Mouse (Mus musculus) layer of hippocampus, adult 8-10 months (tissue): ENCODE results near the gene Rassf7. TPM values are rescaled to one million over a fixed set of nuclear protein-coding genes. Genes with fewer than 3 reads are reported as not detected.

Source experiments
- microRNA-seq, 2 experiments: library from miRNA; unstranded; fragments of <30 nt; microRNA quantifications; one replicate each; pipeline ENCODE4 v1.2.0; 2022
- total RNA-seq, 4 experiments: library from RNA; stranded (reverse); gene quantifications; 2 replicates each; pipeline ENCODE4 v1.2.4; 2022

Rassf7 gene
- total RNA-seq, 4 experiments from 2014 or later = 0.71 to 2.0 (median 1.00) TPM

Small RNAs within 50 kb of the gene (microRNA-seq; reads per million reads assigned to microRNA genes)
- gene Mir210 = 26.5 to 125 reads per million in 2 experiments

Other genes with a start within 250 kb of the Rassf7 start
- 1 to 10 TPM; 2.5 to 5.1 (median 2.7) TPM for gene Ifitm1, start 248.6 kb upstream of the Rassf7 start, total RNA-seq
- 10 to 100 TPM in 3 of 4 experiments, 1 to 10 TPM in 1; 9.0 to 40.6 (median 20.8) TPM for gene Ifitm3, start 205.1 kb upstream of the Rassf7 start, total RNA-seq
- 1 to 10 TPM in 1 of 4 experiments, not detected in 3; 1.1 TPM for gene Ifitm6, start 197.9 kb upstream of the Rassf7 start, total RNA-seq
- gene Gm17387, start 186.7 kb upstream of the Rassf7 start, total RNA-seq = not detected
- gene B4galnt4, start 154.8 kb upstream of the Rassf7 start, total RNA-seq = 10 to 100 TPM; 72.5 to 87.3 (median 78.8) TPM
- gene Pkp3, start 137.6 kb upstream of the Rassf7 start, total RNA-seq = not detected
- gene Sigirr, start 115.3 kb upstream of the Rassf7 start, total RNA-seq = 1 to 10 TPM; 2.6 to 3.1 (median 2.9) TPM
- not detected for gene Ano9, start 98.1 kb upstream of the Rassf7 start, total RNA-seq
- 10 to 100 TPM; 39.5 to 57.5 (median 54.0) TPM for gene Ptdss2, start 93.5 kb upstream of the Rassf7 start, total RNA-seq
- gene Rnh1, start 43.0 kb upstream of the Rassf7 start, total RNA-seq = 10 to 100 TPM; 37.5 to 49.4 (median 42.2) TPM
- 100 to 1,000 TPM; 181 to 211 (median 191) TPM for gene Hras, start 21.9 kb upstream of the Rassf7 start, total RNA-seq
- gene Lrrc56, start 21.7 kb upstream of the Rassf7 start, total RNA-seq = 1 to 10 TPM; 3.6 to 5.6 (median 5.1) TPM
- not detected for gene Lmntd2, start 1.8 kb upstream of the Rassf7 start, total RNA-seq
- 10 to 100 TPM; 68.4 to 95.2 (median 79.3) TPM for gene Phrf1, start 12.9 kb downstream of the Rassf7 start, total RNA-seq
- 1 to 10 TPM in 2 of 4 experiments, under 1 TPM in 2; 0.85 to 3.8 (median 2.0) TPM for gene Irf7, start 50.6 kb downstream of the Rassf7 start, total RNA-seq
- gene Cdhr5, start 60.9 kb downstream of the Rassf7 start, total RNA-seq = not detected
- gene Sct, start 63.3 kb downstream of the Rassf7 start, total RNA-seq = not detected
- gene Drd4, start 76.1 kb downstream of the Rassf7 start, total RNA-seq = under 1 TPM in 1 of 4 experiments, not detected in 3; 0.27 TPM
- gene Deaf1, start 111.8 kb downstream of the Rassf7 start, total RNA-seq = 10 to 100 TPM; 67.9 to 84.7 (median 78.5) TPM
- 10 to 100 TPM; 32.4 to 36.5 (median 34.7) TPM for gene Tmem80, start 111.9 kb downstream of the Rassf7 start, total RNA-seq
- 1 to 10 TPM; 3.6 to 7.2 (median 6.4) TPM for gene Eps8l2, start 123.0 kb downstream of the Rassf7 start, total RNA-seq
- 100 to 1,000 TPM; 107 to 127 (median 116) TPM for gene Taldo1, start 176.3 kb downstream of the Rassf7 start, total RNA-seq
- gene Gatd1, start 198.3 kb downstream of the Rassf7 start, total RNA-seq = 10 to 100 TPM; 36.8 to 41.3 (median 38.6) TPM
- 100 to 1,000 TPM; 248 to 286 (median 272) TPM for gene Cend1, start 213.6 kb downstream of the Rassf7 start, total RNA-seq
- 100 to 1,000 TPM; 295 to 343 (median 318) TPM for gene Slc25a22, start 222.0 kb downstream of the Rassf7 start, total RNA-seq
- 1 to 10 TPM; 1.1 to 2.0 (median 1.5) TPM for gene Pidd1, start 228.2 kb downstream of the Rassf7 start, total RNA-seq
- 100 to 1,000 TPM; 490 to 734 (median 578) TPM for gene Rplp2, start 231.5 kb downstream of the Rassf7 start, total RNA-seq
- 10 to 100 TPM; 23.0 to 31.8 (median 24.3) TPM for gene Pnpla2, start 239.3 kb downstream of the Rassf7 start, total RNA-seq
- gene Cracr2b, start 245.2 kb downstream of the Rassf7 start, total RNA-seq = 1 to 10 TPM; 4.0 to 5.8 (median 4.9) TPM